Mouse (Mus musculus): ENCODE results near the gene Smap1. TPM values are rescaled to one million over a fixed set of nuclear protein-coding genes. Genes with fewer than 3 reads are reported as not detected.

Smap1 gene
- total RNA-seq, 2 experiments from 2014 or later: 132 TPM

DNA sequence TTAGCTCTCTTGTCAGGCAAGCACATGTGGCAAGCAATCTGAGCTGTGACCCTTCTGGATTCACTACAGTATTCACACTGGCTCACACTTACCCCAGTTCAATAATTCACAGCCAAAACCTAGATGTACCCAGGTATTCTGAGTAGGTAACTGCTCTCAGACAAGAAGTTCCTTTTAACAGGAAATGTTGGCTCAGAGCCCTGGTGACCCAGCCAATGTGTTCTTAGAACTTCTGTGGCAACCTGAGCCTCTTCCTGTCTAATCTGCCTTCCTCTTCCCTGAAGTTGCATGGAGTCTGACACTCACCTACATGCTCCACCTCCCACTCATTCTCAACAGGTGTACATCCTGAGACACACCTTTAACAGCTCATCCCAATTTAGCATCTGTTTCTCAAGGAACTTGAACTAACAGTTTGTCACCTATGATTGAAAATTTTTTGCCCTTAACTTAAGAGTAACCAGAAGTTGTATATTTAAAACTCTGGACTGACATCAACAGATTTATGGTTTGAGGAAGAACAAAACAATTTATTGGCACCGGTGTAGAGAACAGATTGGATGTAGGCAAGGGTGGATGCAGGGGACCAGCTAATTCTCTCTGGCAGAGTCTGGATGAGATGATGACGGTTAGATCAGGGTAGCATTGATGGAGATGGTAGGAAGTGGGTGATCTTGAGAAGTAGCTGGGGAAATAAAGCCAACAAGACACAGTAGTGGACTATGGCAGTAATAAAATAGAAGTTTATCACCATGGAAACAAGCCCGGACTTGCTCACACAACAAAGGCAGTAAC, 21.2 kb upstream of the Smap1 start:
- no peak for TF ChIP-seq CTCF (conservative IDR thresholded peaks at IDR 0.05)
- Histone ChIP-seq H3K27ac (peak overlapping the region; percentile 80), H3K4me3 (no peak overlapping the region)
- peak; percentile 59 to 61 for DNase-seq (ENCODE audit: low spot score in 2 of 2)

- TF ChIP-seq CTCF (conservative IDR thresholded peaks at IDR 0.05): peak; percentile 32
- H3K27ac ChIP-seq: peak overlapping the region; percentile 44; the same call in 1 of the 2 replicates
- no peak overlapping the region for H3K4me3 ChIP-seq
- DNase-seq (ENCODE audit: low spot score in 2 of 2): no peak
These were observed 13.3 kb upstream of the Smap1 start for GRCm38 (mm10) chr1:23935408-23935762.

DNA sequence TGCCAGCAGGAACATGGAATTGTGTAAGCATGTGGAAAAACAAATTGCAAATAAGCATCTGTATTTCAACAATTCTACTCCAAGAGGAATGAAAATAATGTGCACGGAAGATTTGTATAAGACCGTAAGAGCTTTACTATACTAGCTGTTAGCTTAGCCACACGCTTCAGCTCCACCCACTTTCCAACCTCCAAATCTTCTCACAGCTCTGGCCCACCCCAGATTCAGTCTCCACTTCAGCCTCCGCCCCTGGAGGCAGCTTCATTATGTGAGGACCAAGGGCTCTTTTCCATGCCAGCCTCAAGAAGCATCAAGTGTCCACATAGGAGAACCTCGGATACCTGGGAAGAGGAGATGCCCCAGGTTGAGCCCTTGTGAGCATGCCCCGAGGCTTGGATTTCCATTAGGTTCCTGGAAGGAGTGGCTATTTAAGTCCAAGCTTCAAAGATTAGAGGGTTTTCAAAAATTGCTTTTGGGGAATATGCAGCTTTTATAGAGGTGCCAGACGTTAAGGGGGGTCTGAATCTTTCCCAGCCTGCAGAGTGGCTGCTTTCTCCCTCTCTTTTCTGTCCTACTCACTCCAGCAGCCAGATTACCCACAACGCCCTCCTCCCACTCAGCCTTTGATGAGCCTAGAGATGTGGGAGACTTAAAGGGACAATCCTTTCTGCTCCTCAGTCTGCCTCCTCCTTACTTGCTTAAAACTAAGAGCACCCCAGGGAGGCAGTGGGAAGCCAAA, 12.7 kb upstream of the Smap1 start:
- no peak overlapping the region for H3K4me3 ChIP-seq
- peak in 1 of 2 experiments; percentile 34 for DNase-seq (ENCODE audit: low spot score in 2 of 2)
- peak overlapping the region; percentile 44; the same call in 1 of the 2 replicates for H3K27ac ChIP-seq
- TF ChIP-seq CTCF (conservative IDR thresholded peaks at IDR 0.05): no peak

DNA sequence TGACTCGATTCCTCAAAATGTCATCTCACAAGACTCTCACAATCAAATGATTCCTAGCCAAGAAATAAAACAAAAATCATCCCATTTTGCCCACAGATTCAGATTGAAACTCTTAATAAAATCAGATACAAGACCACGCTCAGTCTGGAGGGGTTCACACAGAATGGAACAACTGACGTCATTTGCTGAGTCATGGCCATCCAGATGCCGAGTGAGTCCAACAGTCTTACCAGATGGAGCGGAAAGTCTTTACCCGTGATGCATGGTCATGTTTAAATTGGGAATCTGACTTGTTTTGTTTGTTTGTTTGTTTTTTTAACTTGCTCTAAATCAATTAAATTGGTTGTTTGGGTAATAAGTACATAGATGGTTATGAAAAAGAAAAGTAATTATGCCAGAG, 7.3 kb upstream of the Smap1 start:
- no peak overlapping the region for H3K27ac ChIP-seq
- no peak overlapping the region for H3K4me3 ChIP-seq
- TF ChIP-seq CTCF (conservative IDR thresholded peaks at IDR 0.05): no peak
- no peak for DNase-seq (ENCODE audit: low spot score in 2 of 2)

DNA sequence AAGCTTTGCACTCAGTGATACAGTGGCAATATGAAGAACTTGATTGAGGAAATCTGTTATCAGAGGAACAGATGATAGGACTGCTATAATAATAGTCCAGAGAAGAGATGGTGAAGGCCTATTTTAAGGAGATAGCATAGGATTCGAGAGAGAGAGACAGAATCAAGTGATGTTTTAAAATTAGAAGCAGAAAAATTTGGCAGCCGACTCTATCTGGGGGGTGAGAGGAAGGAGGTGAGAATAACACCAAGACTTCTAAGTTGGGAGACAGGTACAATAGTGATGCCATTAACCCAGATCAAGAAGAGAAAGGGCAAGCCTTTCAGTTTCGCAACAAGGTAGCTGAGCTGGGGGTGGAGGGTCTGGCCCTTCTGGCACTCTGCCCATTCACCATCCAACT, 6.3 kb upstream of the Smap1 start:
- DNase-seq (ENCODE audit: low spot score in 2 of 2): no peak
- Histone ChIP-seq H3K4me3 (no peak overlapping the region), H3K27ac (no peak overlapping the region)
- TF ChIP-seq CTCF (conservative IDR thresholded peaks at IDR 0.05): no peak

DNA sequence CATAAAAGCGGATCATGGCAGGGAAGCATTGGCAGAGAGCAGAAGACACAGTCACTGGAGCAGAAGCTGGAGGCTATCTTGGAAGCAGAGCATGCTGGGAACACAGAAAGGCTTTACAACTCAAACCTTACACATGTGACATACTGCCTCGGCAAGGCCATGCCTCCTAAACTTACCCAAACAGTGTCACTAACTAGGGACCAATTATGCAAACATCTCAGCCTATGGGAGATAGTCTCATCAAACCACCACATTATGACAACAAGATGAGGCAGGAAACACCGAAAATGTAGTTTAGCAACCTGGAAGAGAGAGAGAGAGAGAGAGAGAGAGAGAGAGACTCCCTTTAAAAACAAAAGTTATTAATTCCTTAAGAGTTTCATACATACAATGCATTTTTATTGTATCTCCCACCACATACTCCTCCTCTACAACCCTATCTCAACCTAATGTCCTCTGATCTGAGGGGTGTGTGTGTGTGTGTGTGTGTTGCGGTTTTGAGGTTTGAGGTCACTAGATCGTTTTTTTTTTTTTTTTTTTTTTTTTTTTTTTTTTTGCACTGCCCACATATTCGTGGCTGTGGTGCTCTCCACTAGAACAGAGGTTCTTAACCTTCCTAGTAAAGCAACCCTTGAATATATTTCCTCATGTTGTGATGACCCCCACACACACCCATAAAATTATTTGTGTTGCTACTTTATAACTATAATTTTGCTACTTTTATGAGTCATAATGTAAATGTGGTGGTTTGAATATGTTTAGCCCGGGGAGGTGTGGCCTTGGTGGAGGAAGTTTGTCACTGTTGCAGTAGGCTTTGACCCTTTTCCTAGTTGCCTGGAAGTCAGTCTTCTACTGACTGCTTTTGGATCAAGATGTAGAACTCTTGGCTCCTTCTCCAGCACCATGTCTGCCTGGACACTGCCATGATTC, 1.9 kb upstream of the Smap1 start:
- H3K4me3 ChIP-seq: no peak overlapping the region
- TF ChIP-seq CTCF (conservative IDR thresholded peaks at IDR 0.05): no peak
- no peak overlapping the region for H3K27ac ChIP-seq
- DNase-seq (ENCODE audit: low spot score in 2 of 2): no peak

DNA sequence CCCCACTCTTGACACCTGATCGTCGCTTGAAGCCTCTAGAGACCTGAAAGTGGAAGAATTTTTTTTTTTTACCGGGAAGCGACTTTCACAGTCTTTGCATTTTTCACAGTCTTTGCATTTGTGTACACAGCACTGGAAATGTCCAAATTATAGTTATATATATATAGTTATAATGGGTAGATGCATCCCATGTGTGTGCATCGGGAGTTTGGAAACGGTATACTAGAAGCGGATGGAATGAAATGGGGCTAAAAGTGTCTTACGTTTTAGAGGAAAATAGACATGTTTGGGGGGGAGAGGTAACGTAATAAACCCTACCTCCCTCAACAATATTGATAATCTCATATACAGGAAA, 390 bp upstream of the Smap1 start:
- peak overlapping the region; percentile 90 for H3K27ac ChIP-seq
- no peak for TF ChIP-seq CTCF (conservative IDR thresholded peaks at IDR 0.05)

DNA sequence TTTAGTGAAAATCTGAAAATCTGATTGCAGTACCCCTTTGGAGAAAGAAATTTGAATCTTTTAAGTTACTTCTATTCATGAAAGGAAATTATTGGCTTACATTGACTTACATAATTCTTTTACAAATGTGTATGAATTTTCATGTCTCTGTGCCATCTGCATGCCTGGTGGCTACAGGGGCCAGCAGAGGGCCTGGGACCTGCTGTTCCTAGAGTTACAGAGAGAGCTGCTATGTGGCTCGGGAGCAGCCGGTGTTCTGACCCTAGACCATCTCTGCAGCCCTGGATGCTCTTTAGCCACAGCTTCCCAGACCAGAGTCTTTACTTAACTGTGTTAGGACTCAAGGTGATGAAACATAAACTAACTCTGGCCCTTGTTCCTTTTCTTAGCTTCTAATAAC, 1.8 kb downstream of the Smap1 start:
- no peak for DNase-seq (ENCODE audit: low spot score in 2 of 2)
- H3K27ac ChIP-seq: peak overlapping the region; percentile 49
- peak; percentile 54 for TF ChIP-seq CTCF (conservative IDR thresholded peaks at IDR 0.05)
- H3K4me3 ChIP-seq: peak overlapping the region; percentile 72

More for the DNA sequence above, 390 bp upstream of the Smap1 start:
- H3K4me3 ChIP-seq: peak overlapping the region; percentile 56
- DNase-seq (ENCODE audit: low spot score in 2 of 2): no peak

DNA sequence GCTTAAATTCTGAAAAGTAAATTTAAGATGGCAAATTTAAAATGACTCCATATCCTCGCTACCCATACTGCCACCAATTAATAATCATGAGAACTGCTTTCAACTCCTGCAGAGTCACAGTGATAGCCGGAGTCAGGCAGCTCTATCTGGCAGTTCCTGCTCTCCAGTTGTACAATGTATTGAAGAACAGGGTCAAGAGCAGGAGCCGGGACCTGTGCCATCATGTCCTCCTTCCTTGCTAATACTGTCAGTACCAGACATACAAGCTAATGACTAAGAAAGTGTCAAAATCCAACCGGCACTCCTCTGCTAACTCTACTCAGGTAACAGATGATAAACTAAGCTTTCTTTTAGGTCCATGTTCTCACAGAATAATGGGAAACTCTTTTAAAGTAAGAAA, 3.0 kb downstream of the Smap1 start:
- DNase-seq (ENCODE audit: low spot score in 2 of 2): no peak
- Histone ChIP-seq H3K27ac (no peak overlapping the region), H3K4me3 (peak overlapping the region; percentile 5; the same call in 1 of the 2 replicates)
- TF ChIP-seq CTCF (conservative IDR thresholded peaks at IDR 0.05): no peak

DNA sequence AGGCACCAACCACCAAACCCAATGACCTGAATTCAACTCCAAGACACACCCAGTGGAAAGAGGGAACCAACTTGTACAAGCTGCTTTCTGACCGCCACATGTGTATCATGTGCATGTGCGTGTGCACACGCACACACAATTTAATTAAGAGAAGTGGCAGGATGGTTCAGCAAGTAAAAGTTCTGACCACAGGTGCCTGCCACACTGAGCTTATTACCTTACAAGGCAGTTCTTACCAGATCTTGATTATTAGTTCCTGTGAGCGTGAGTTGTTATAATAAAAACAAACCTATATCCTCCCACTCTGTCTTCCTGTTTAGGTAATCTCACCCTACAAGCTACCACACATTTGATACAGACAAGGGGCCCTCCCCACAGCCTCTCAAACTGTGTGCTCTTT, 6.6 kb downstream of the Smap1 start:
- no peak for DNase-seq (ENCODE audit: low spot score in 2 of 2)
- no peak overlapping the region for H3K4me3 ChIP-seq
- no peak overlapping the region for H3K27ac ChIP-seq
- TF ChIP-seq CTCF (conservative IDR thresholded peaks at IDR 0.05): no peak

- DNase-seq (ENCODE audit: low spot score in 2 of 2): no peak
- Histone ChIP-seq H3K27ac (no peak overlapping the region), H3K4me3 (no peak overlapping the region)
- TF ChIP-seq CTCF (conservative IDR thresholded peaks at IDR 0.05): no peak
These were observed 9.1 kb downstream of the Smap1 start for GRCm38 (mm10) chr1:23912988-23913387.

DNA sequence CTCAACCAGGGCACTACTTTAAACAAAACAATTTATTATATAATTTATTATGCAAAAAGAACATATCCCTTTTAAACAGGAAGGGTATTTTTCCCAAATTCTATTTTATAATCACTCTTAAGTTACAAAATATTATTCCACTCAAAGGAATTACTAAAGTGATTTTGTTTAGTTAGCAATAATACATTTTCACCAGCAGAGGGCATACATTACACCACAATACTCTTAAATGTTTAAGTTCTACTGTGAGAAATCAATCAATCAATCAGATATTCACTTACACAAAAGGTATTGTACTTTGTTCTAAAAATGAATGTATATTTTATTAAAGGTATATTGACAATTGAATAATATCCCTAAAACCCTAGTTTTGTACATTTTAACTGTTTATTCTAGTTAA, 16.0 kb downstream of the Smap1 start:
- no peak overlapping the region for H3K27ac ChIP-seq
- no peak overlapping the region for H3K4me3 ChIP-seq
- peak; percentile 83 for TF ChIP-seq CTCF (conservative IDR thresholded peaks at IDR 0.05)
- no peak for DNase-seq (ENCODE audit: low spot score in 2 of 2)

DNA sequence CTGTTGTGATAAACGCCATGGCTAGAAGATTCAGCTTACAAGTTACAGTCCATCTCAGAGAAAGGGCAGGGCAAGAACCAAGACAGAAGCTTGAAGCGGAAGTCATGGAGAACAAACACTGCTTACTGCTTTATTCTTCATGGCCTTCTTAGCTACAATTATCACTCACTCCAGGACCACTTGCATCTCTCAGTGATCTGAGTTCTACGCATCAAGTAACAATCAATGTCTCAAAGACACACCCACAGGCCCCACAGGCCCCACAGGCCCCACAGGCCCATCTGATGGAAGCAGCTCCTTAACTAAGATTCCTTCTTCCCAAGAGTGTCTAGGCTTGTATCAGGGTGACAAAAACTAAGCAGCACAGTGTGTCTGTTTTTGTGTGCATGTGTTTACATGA, 18.8 kb downstream of the Smap1 start:
- H3K27ac ChIP-seq: no peak overlapping the region
- DNase-seq (ENCODE audit: low spot score in 2 of 2): no peak
- no peak for TF ChIP-seq CTCF (conservative IDR thresholded peaks at IDR 0.05)
- no peak overlapping the region for H3K4me3 ChIP-seq

All from layer of hippocampus, adult 2 months (tissue).